Comparison of ENCODE assay signal across 9 mouse cellular contexts in genomic region chr3:26153782-26154181, GRCm38 (mm10).
DNase-seq lines count a peak whose midpoint lies in the region; ATAC-seq lines count a peak whose summit lies in the region.
"Had no signal": no experiment of that assay in that cellular context is flagged by ENCODE, and none has a peak within 500 bp of the region (broad histone marks: within the 10 kb centered on the region; RNA-seq: fewer than 3 reads in every experiment).

No protein-coding gene starts in this region.

- 2% methylated on average over 9 of the region's 9 CpGs for WGBS in kidney, embryonic 15.5 days
- 0% methylated on average over 9 of the region's 9 CpGs for WGBS in limb, embryonic 15.5 days
- under 1% methylated on average over 9 of the region's 9 CpGs for WGBS in neural tube, embryonic 15.5 days

- no peak overlapping the region for H3K27ac ChIP-seq in kidney, embryonic 15.5 days
- no peak overlapping the region for H3K27ac ChIP-seq in limb, embryonic 15.5 days
- peak overlapping the region; percentile 88 for H3K27ac ChIP-seq in neural tube, embryonic 15.5 days (replicated peaks)

- H3K4me3 ChIP-seq in kidney, embryonic 15.5 days (replicated peaks), result peak overlapping the region; percentile 53
- peak overlapping the region; percentile 53 for H3K4me3 ChIP-seq in limb, embryonic 15.5 days
- H3K4me3 ChIP-seq in neural tube, embryonic 15.5 days (replicated peaks), result peak overlapping the region; percentile 68

- intact Hi-C loops in gastrocnemius, postnatal 14 days (cut with DNase I; ENCODE audit: low total_unique reads), result no loop called here

- H3K9ac ChIP-seq in kidney, embryonic 15.5 days, result no peak overlapping the region
- H3K9ac ChIP-seq in limb, embryonic 15.5 days, result 0 out of 2 replicates have a peak overlapping the region, but pooled peaks have one; percentile 42
- peak overlapping the region; percentile 73 for H3K9ac ChIP-seq in neural tube, embryonic 15.5 days (replicated peaks)

- H3K27me3 ChIP-seq in kidney, embryonic 15.5 days, result peaks cover 28% of the 10 kb centered on the region
- no peaks in the 10 kb centered on the region for H3K27me3 ChIP-seq in limb, embryonic 15.5 days
- no peaks in the 10 kb centered on the region for H3K27me3 ChIP-seq in neural tube, embryonic 15.5 days (replicated peaks)
- H3K27me3 ChIP-seq: CH12.LX had no signal

- H3K36me3 ChIP-seq in kidney, embryonic 15.5 days, result no peaks in the 10 kb centered on the region
- no peaks in the 10 kb centered on the region for H3K36me3 ChIP-seq in limb, embryonic 15.5 days
- H3K36me3 ChIP-seq in neural tube, embryonic 15.5 days, result no peaks in the 10 kb centered on the region

- H3K9me3 ChIP-seq in kidney, embryonic 15.5 days (replicated peaks), result no peaks in the 10 kb centered on the region
- no peaks in the 10 kb centered on the region for H3K9me3 ChIP-seq in limb, embryonic 15.5 days
- H3K9me3 ChIP-seq in neural tube, embryonic 15.5 days (replicated peaks), result no peaks in the 10 kb centered on the region

- ATAC-seq in kidney, embryonic 15.5 days (replicated peaks; ENCODE audit: low FRiP score), result no peak
- ATAC-seq in limb, embryonic 15.5 days (ENCODE audit: insufficient number of reproducible peaks, low FRiP score, low TSS enrichment, low read depth), result no peak
- peak; percentile 26; the same call in 1 of the 2 replicates for ATAC-seq in neural tube, embryonic 15.5 days (ENCODE audit: low FRiP score)

- peaks cover 8% of the 10 kb centered on the region for H3K4me1 ChIP-seq in kidney, embryonic 15.5 days
- H3K4me1 ChIP-seq in limb, embryonic 15.5 days, result no peaks in the 10 kb centered on the region
- H3K4me1 ChIP-seq in neural tube, embryonic 15.5 days, result peaks cover 16% of the 10 kb centered on the region

- DNase-seq in kidney, adult 18-20 months, result peak; percentile 47
- DNase-seq in kidney, adult 11 months, result no peak
- peak; percentile 44 to 74 for DNase-seq in cerebellum, postnatal 4 days (ENCODE audit: low spot score in 2 of 2)
- peak; percentile 24 for DNase-seq in gastrocnemius, postnatal 14 days
- no peak for DNase-seq in thymus, adult 18-20 months

- H3K4me2 ChIP-seq in kidney, embryonic 15.5 days, result peak overlapping the region; percentile 82
- H3K4me2 ChIP-seq in limb, embryonic 15.5 days, result peak overlapping the region; percentile 78
- H3K4me2 ChIP-seq in neural tube, embryonic 15.5 days, result peak overlapping the region; percentile 65

Comparison
In these comparisons a context has a peak if more than half of its experiments do, and no peak if none do; other contexts are left out.
1. DNase-seq: peak in kidney, adult 18-20 months (single experiment), cerebellum, postnatal 4 days (2 of 2) and gastrocnemius, postnatal 14 days (single experiment); none in kidney, adult 11 months (single experiment) and thymus, adult 18-20 months (0 of 2).
2. Peak in every context shown above with its lines, with median percentiles within 50 percentile points of each other: H3K4me2 ChIP-seq and H3K4me3 ChIP-seq.